Mouse (Mus musculus) frontal cortex, adult 2 months (tissue): ENCODE measurements around the gene Gpr182. TPM values are rescaled to one million over a fixed set of nuclear protein-coding genes. Genes with fewer than 3 reads are reported as not detected.
"Not testable (repeated sequence)": the region's sequence is repeated elsewhere in the genome, so short reads cannot be mapped to it uniquely, and the experiment has no call there.

ENCODE experiments used
- DNase-seq, 2 experiments: peaks; one replicate each; pipeline ENCODE4 v3.0.0; 2022; ENCODE audit warnings: low spot score in 1 of 2; ENCODE audit errors: extremely low spot score in 1 of 2
- polyA plus RNA-seq: library from polyadenylated mRNA; depleted of rRNA; stranded (reverse); fragments of >200 nt; gene quantifications from 2 replicates; pipeline ENCODE4 v1.2.3, GENCODE M21; 2012; rRNA removed

Gpr182 gene
- 1.1 and 1.9 TPM in 2 replicates for polyA plus RNA-seq

DNA sequence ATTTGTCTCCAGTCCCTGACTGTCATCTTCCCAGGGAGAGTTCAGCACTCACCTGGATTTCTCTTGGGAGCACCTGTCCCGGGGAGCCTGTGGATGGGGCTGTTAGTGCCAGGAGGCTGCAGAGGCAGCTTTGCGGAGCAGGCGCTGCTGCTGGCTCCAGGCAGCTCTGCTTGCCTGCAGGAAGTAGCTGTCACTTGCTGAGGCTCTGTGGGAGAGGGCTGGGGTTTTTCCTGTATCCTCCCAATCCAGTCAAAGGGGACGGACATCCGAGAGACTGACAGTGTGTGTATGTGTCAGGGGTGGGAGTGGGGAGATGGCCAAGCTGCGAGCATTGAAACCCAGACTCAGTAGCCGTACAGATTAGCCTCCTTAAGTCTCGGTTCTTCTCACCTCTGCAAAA lies at the start of gene Gpr182:
TSS of gene Gpr182 (minus strand) at position 185 of the 400 bp plus-strand sequence.
- DNase-seq = no peak

DNA sequence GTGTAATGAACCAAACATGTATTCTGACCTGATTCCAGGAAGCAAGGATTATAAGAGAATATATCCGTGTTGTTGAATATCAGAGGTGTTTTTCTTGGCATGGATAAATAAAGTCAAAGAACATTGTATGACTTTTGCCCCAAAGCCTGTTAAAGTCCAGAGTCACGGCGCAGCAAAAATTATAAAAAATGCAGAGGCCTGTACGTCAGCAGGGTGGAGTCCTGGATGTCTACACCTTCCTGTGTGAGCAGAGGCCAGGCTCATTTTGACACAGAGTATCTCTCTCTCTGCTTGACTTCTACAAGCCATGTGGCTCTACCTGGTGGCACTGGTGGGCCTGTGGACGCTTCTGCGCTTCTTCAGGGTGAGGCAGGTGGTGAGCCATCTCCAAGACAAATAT lies 49.4 kb upstream of the Gpr182 start, which contains the start of gene Rdh16:
TSS of gene Rdh16 (plus strand) at position 262 of the 400 bp plus-strand sequence.
- DNase-seq = no peak

DNA sequence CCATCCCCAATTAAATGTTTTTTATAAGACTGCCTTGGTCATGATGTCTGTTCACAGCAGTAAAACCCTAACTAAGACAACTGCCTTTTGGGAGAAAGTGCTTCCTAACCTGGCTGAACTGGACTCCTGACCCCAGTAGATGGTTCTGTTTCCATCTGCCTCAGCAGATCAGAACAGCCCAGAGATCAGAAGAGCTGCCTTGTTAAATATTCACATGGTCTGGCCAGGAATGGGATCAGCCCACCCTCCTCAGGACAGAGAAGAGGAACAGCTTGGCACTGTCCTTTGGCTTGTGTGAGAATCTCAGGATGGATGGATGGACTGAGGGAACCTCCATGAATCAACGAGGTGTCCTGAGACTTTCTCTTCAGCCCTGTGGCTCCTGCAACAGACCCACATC lies 47.8 kb upstream of the Gpr182 start:
- no peak for DNase-seq

DNA sequence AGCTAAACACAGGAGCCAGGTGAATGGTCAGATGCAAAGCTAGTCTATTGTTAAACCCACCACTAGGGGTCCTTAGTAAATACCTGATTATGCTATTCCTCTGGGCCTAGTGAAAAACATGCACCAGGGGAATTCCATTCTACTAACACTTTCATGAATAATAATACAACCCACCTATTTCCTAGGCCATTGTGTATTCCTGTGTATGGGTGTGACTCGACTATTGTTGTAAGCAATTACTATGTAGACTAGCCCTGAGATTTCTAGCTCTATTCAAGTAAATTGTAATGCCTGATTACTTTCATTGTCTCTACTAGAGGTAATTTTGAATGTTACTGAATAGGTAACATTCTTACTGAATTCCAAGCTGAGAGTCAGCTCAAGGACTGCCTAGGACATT lies 33.9 kb upstream of the Gpr182 start:
- DNase-seq = not testable (repeated sequence)

DNA sequence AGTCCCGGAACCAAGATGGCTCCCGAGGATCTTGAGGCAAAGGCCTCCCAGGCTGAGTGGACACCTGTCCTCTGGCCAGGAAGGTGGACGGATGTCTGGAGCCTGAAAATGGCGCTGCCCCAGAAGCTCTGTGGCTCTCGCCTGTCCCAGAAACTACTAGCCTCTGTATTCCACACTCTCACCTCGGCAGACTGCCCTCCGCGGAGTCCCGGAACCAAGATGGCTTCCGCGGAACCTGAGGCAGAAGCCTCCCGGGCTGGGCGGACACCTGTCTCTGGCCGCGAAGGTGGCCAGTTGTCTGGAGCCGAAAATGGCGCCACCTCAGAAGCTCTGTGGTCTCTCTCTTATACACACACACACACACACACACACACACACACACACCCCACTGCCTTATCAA lies 30.8 kb upstream of the Gpr182 start:
- not testable (repeated sequence) for DNase-seq

DNA sequence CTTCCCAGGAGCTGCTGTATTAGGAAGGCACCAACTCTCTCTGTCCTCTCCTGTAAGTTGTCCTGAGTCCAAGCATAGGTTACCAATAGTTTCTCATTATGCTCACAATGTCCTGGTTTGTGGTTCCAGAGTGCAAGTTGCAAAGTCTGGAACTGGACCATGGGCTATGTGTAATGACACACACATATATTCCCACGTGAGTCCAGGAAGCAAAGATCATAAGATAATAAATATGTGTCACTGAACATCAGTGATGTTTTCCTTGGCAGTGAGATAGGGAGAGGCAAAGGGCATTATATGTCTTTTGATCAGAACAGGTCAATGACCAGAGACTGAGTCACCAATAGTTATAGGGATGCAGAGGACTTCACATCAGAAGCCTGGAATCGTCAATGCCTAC lies 24.5 kb upstream of the Gpr182 start, which contains the start of gene Rdh9:
TSS of gene Rdh9 (plus strand) at position 376 of the 400 bp plus-strand sequence.
- DNase-seq = no peak

DNA sequence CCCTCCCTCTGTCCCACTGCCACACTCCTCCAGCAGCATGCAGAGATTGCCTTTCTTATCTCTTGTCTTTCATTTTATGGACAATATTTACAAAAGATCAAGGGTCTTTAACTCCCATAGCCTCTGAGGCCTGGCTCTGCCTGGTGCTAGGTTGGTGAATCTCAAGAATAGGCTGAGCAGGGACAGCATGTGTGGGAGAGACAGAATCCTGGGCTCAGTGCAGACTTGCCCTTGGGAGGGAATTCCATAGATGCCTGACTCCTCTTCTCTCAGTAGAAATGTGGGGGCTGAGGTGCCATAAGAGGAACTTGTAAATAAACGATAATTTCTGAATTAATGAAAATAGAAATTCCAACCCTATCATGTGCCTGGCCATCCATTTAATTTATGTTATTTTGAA lies 15.0 kb upstream of the Gpr182 start:
- DNase-seq = no peak

DNA sequence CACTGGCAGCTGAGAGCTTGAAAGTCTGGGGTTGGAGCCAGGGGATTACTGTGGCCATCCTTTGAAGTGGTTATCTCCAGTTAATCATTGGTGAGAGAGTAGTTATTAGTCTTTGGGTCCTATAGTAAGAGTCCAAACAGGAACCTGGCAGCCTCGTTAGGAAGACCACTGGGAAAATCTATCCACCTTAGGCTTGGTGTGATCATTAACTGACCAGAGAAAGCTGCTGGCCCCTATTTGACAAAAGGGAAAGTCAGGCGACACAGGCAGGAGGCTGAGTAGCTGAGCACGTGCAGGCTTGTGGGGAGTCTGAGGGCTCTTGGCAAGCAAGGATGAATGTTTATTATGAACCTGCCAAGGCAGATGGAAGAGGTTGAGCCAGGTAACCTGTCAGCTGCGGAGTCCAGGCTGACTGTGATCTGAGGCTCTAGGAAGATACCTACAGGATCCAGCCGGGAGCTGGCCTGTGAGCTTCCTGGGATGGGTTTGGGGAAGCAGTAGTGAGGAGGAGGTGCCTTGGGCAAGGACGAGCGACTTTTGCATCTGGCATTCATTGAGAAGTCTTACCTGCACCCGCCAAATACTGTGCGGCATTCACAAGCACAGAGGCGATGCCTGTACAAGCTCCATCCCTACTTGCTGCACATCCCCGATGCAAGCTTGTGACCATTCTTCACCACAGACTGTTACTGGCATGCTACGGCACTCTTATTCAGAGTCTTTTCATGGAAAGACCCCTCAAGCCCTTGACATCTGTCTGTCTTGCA lies 12.6 kb upstream of the Gpr182 start:
- DNase-seq = no peak

DNA sequence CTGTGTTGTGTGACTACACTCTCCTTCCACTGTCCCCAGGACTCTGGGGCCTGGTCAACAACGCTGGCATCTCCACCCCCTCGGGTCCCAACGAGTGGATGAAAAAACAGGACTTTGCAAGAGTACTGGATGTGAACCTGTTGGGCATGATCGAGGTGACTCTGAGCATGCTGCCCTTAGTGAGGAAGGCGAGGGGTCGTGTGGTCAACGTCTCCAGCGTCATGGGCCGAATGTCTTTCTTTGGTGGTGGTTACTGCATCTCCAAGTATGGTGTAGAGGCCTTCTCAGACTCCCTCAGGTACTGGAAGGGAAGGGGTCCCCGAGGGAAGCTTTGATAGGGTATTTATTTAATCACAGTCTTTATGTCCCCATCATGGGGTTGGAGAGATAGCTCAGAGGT lies 11.4 kb upstream of the Gpr182 start:
- not testable (repeated sequence) for DNase-seq

DNA sequence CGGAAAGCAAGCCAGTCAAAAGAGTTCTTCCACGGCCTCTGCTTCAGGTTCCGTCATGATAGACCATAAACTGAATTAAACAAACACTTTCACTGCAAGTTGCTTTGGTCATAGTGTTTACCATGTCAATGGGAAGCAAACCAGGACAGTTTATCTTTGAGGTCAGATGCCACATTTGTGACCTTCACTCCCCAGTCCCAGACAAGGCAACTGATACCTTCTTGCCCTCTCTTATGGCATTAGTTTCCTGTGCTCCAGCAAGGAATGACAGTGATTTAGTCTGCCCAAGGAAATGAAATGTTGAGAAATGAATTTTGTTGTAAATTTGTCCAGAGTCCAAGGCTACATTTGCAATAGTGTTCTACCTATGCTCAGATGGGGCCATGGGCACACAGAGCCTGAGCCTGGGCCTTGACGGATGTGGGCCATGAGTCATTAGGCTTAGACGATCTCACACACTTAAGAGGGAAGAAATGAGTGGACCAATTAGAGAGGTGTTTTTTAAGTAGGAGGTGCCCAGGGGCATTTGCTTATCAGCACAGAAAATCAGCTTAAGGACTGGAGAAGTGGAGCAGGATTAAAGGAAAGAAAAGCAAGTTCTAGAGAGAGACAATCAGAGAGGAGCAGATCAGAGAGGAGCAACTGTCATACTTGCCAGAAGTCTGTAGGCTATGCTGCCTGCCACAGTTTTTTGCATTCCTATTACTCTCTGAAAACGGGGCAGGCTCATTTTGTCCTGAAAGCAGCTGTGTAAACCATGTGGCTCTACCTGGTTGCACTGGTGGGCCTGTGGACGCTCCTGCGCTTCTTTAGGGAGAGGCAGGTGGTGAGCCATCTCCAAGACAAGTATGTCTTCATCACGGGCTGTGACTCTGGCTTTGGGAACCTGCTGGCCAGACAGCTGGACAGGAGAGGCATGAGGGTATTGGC lies 7.9 kb upstream of the Gpr182 start, which contains the start of the genes Rdh1 and Rdh16f1:
TSS of gene Rdh1 (plus strand) at position 541 of the 930 bp plus-strand sequence.
TSS of gene Rdh16f1 (plus strand) at position 607 of the 930 bp plus-strand sequence.
- DNase-seq = no peak

DNA sequence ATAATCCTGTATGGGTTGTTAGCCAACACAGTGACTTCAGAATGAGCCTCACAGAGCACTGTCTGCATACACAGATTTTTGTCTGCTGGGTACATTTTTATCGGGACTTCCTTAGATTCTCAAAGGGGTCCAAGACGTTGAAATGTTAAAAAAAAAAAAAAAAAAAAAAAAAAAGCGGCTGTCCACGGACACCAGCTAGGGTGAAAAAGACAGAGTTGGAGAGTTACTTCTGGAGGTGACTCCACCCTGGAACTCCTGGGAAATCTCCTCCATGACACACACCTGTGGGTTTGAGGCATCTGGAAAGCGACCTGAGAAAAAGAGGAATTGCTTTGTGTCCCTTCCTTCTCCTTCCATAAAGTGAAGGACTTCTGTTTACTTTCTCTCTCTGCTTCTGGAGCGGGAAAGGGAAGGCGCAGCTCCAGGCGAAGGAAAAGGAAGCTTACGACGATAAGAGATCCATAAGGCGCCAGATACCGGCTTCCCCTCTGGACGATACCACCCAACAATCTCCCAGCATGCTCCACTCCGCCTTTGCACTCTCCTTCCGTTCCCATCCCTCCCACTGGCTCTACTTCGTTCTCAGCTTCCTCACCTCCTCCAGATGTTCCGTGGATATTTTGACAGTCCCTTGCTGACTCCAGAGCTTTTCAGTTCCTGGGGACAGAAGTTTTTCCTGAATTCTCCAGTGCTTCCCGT lies 4.4 kb upstream of the Gpr182 start:
- no peak for DNase-seq

DNA sequence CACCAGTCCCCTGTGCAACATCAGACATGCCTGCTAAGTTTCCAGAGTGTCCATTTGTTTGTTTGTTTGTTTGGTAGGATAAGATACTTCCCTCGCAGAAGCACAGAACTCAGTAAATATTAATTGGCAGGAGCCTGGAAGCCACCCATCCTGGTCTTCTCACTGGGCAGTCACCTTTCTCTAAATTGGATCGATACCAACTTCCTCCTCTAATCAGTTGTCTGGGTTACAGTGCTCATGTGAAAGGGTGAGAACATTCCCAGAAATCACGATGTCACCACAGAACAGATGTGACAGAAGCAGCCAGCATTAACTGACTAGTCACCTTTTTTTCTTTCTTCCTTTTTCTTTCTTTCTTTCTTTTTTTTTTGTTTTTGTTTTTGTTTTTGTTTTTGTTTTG lies 3.7 kb upstream of the Gpr182 start:
- DNase-seq = no peak

DNA sequence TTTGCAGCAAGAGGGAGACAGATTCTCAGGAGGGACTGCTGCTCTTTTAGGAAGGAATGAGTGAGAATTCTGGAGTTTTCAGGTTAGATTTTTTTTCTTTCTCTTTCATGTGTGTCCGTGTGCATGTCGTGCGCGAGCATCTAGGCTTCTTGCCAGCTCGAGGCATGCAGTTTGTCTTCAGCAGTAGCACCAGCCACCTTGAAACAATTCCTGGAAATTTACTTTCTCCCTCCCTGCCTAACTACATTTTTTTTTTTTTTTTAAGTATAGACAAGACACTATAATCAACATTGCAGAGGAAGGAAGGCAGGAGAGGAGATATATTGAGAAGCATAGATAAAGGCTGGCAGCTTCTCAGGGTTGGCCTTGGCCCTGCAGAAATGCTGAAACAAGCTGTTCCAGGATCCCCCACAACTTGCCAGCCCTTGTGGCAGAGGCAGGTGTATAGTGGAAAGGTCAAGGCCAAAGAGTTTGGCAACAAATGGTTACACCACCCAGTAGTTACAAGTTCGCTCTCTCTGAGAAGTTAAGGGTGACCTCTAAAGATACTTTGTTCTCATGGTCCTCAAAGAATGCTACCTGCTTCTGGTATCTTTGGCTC lies 3.1 kb upstream of the Gpr182 start:
- DNase-seq = no peak

DNA sequence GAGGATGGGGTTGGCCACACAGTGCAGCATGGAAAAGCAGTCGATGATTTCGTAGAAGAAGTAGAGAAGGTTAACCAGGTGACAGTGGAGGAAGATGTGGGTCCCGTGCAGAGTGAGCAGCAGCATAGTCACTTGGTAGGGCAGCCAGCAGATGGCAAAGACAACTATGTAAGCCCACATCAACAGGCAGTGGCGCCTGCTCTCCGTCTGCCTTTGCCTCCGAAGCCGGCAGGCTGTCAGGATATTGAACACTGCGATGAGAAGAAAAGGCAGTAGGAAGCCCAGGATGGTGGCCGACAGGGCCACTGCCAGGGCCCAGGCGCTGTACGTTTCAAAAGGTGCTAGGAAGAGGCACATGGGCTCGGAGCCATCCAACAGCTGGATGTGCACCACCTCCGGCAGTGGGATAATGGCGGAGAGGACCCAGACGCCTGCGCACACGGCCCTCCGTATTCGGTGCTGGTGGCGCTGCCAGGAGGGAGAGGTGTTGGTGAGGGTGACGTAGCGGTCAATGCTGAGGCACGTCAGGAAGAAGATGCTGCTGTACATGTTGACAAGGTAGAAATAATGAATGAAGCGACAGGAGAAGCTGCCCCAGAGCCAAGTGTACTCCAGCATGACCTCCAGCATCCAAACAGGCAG lies 1.3 kb downstream of the Gpr182 start:
- DNase-seq = no peak

DNA sequence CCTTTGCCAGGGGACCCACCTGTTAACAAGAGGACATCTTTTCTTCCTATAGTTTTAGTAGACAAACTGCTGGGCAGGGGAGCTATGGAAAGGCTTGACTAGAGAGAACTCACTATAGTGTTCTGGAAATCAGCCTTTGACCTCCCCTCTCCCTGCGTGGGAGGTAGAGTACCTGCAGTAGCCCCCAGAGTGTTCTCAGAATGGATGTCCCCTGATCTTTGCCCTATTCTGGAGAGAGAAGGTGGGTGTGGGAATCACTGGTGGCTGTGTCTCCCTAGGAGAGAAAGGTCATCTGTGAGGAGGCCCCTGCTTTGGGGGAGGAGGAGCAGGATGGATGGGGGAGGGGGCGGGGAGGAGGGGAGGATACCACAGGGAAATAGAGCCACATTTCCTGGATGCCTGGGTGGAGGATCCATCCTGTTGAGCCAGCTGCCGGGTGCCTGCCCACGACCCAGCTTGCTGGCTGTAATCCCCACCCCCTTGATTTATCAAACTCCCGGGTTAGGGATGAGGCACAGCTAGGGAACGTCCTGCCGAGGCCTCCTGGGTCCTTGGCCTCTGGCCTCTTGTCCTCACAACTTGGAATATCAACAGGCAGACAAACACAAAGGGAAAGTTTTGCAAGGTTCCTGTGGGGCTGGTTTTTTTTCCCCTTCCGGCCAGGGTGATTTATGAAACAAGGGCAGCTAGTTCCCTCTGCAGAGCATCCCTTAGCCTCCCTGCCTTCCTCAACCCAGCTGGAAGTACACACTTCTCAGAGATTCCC lies 2.5 kb downstream of the Gpr182 start:
- DNase-seq = no peak

DNA sequence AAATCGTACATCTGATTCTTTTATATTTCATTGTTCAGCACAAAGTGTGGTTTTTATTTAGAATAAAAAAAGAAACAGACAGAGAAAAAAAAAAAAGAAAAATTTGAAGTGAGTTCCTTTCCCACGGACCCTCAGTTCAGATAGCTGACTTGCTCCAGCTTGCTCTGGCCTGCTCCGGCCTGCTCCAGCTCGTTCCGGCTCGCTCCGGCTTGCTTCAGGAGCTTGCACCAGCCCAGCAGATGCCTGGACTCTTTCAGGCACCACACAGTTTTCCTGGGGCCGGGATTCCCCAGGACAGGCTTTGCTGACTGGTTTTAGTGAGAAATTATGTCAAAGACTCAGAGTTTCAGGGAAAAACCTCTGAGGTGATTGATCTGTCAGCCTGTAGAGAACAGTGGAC lies 4.3 kb downstream of the Gpr182 start:
- DNase-seq = no peak

DNA sequence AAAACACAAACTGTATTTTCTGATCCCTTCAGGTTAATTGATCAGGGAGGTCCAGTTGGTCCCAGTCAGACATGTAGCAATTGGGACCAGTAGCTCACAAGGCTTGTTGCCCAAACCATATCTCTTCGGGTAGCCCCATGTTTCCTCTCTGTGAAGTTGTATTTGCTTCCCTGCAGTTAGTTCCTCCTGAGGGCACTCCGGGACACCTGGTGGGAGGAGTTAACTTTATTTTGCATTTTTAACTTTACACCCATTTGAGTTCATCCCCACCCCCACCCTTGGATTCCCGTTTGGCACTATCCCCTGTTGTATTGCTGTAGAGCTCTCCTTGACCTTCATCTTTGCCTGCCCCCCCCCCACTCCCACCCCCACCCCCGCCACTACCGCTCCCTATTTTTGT lies 5.6 kb downstream of the Gpr182 start:
- DNase-seq = no peak

DNA sequence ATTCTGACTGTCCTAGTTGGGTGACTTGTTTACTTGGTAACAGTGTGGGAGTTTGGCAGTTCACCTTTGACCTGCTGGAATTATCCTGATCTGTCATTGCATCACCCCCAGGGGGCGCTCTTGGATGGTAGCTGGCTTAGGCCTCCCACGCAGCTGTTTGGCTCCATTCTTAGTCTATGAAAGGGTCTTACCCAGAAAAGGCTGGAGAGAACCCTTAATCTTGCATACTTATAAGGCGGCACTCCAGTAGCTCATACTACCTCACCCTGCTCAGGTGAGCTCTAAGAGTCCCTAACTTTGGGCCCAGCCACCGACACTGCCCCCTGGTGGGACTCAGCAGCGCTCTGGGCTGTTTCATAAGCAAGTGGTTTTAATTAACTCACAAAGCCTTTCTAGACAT lies 6.9 kb downstream of the Gpr182 start:
- peak in 1 of 2 experiments; percentile 29 for DNase-seq

DNA sequence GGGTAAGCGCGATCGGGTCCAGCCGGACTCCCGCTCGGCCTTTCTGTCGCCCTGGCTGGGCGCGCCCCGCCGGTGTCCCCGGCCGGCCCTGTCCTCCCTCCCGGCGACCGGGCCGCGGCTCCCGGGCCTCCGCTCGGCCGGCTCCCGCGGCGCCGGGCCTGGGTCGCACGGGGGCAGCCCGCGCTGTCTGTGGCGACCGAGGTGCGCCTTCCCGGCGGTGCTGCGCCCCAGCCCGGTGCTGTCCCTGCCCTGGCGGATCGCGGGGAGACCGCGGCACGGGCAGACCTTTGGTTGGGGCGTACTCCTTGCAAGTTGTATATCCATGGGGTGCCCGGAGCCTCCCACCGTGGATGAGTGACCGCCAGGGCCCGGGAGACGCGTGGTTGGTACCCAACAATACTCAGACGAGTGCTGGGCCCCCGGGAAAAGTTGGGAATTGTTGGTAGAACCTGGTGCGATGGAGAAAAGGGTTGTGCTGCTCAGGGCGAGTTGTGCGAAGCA lies 11.8 kb downstream of the Gpr182 start:
- DNase-seq = no peak
